ENCODE assay signal across 18 mouse cellular contexts in the genomic region with DNA sequence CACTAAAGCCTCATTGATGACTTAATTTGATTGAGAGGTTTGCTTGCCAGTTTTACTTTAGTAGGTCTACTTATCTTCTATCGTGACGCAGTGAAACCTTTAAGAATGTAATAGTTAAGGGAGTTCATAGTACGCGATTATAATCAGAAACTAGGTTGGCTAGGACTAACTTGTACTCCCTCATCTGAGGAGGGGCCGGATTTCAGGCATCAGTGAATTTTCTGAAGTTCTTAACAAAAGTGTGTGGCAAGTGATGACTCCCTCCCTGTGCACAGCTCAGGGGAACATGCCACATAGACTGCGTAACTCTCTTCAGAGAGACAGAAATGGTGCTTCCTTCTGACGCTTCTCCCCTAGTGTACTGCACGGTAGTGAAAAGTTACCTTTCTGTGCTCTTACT.
"Had no signal": no experiment of that assay in that cellular context is flagged by ENCODE, and none has a peak within 500 bp of the region (broad histone marks: within the 10 kb centered on the region; RNA-seq: fewer than 3 reads in every experiment).

No protein-coding gene starts in this region.

- H3K27me3 ChIP-seq: heart, embryonic 12.5 days; hindbrain, embryonic 13.5 days; hindbrain, embryonic 15.5 days; limb, embryonic 13.5 days; limb, embryonic 15.5 days; liver, embryonic 12.5 days had no signal

- H3K4me1 ChIP-seq: heart, embryonic 12.5 days had no signal

- H3K27ac ChIP-seq: heart, embryonic 10.5 days; hindbrain, embryonic 13.5 days; hindbrain, embryonic 15.5 days; hindbrain, postnatal 0 days; limb, embryonic 13.5 days; limb, embryonic 15.5 days; liver, embryonic 12.5 days; liver, embryonic 14.5 days had no signal

- H3K9me3 ChIP-seq: heart, embryonic 10.5 days; heart, embryonic 12.5 days; hindbrain, embryonic 13.5 days; hindbrain, embryonic 15.5 days; limb, embryonic 13.5 days; limb, embryonic 15.5 days; liver, embryonic 12.5 days had no signal

- H3K4me2 ChIP-seq: heart, embryonic 12.5 days; hindbrain, embryonic 13.5 days; hindbrain, embryonic 15.5 days; limb, embryonic 13.5 days; limb, embryonic 15.5 days; liver, embryonic 12.5 days had no signal

- H3K9ac ChIP-seq: heart, embryonic 12.5 days; hindbrain, embryonic 13.5 days; hindbrain, embryonic 15.5 days; limb, embryonic 13.5 days; limb, embryonic 15.5 days; liver, embryonic 12.5 days; liver, embryonic 14.5 days had no signal

- ATAC-seq: hindbrain, postnatal 0 days; intestine, embryonic 16.5 days; liver, embryonic 12.5 days had no signal

- DNase-seq: gastrocnemius, postnatal 14 days; gastrocnemius, postnatal 36 days; kidney, adult 11 months; kidney, postnatal 10 days; kidney, postnatal 25 days; layer of hippocampus, adult 9-11 months; layer of hippocampus, postnatal 36 days; left cerebral cortex, postnatal 4 days had no signal

- H3K4me3 ChIP-seq: heart, embryonic 10.5 days; heart, embryonic 12.5 days; hindbrain, embryonic 13.5 days; hindbrain, embryonic 15.5 days; limb, embryonic 13.5 days; limb, embryonic 15.5 days; liver, embryonic 12.5 days had no signal
